In the genomic region with DNA sequence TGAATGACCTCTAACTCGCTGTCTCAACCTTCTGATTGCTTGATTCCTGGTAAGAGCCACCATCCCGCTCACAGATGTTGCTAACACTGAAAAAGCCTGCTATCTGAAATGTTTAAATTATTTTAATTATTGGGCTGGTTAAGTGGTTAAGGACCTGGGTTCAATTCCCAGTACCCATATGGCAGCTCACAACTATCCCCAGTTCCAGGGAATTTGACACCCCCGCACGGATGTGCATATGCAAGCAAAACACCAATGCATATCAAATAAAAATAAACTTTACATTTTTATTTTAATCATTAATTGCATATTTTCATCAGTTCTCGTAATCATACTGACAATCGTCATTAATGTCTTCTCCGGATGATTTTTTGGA, we compare ENCODE assay signal across 8 mouse cellular contexts. TPM values are rescaled to one million over a fixed set of nuclear protein-coding genes. Genes with fewer than 3 reads are reported as not detected.
DNase-seq lines count a peak whose midpoint lies in the region; ATAC-seq and TF ChIP-seq lines count a peak whose summit lies in the region.

No protein-coding gene starts in this region.

- H3K27me3 ChIP-seq in heart, embryonic 10.5 days (ENCODE audit: insufficient read depth, poor library complexity, severe bottlenecking) = no peaks in the 10 kb centered on the region
- no peaks in the 10 kb centered on the region for H3K27me3 ChIP-seq in C2C12 (ENCODE audit: control insufficient read depth, insufficient read depth, insufficient read length)
- H3K27me3 ChIP-seq in forebrain, embryonic 12.5 days = no peaks in the 10 kb centered on the region
- H3K27me3 ChIP-seq in liver, embryonic 13.5 days = no peaks in the 10 kb centered on the region

- no peak for TF ChIP-seq CTCF in C2C12 (IDR thresholded peaks at IDR 0.05; ENCODE audit: control insufficient read depth, insufficient read depth, insufficient read length)

- H3K4me1 ChIP-seq in heart, embryonic 10.5 days = peaks cover 12% of the 10 kb centered on the region; the same call in 1 of the 2 replicates
- H3K4me1 ChIP-seq in forebrain, embryonic 12.5 days = peaks cover 9% of the 10 kb centered on the region
- peaks cover 15% of the 10 kb centered on the region for H3K4me1 ChIP-seq in liver, embryonic 13.5 days (replicated peaks)

- peaks cover 36% of the 10 kb centered on the region for H3K79me2 ChIP-seq in C2C12 (ENCODE audit: control insufficient read depth, insufficient read depth)

- no peak overlapping the region for H3ac ChIP-seq in C2C12 (ENCODE audit: control insufficient read depth, insufficient read length, low read depth)

- H3K9me3 ChIP-seq in heart, embryonic 10.5 days = no peaks in the 10 kb centered on the region
- H3K9me3 ChIP-seq in forebrain, embryonic 12.5 days = no peaks in the 10 kb centered on the region
- no peaks in the 10 kb centered on the region for H3K9me3 ChIP-seq in liver, embryonic 13.5 days (replicated peaks)

- peak overlapping the region; percentile 95 for H3K27ac ChIP-seq in heart, embryonic 10.5 days
- peak overlapping the region; percentile 95; the same call in 1 of the 2 replicates for H3K27ac ChIP-seq in forebrain, embryonic 12.5 days
- H3K27ac ChIP-seq in liver, embryonic 13.5 days = peak overlapping the region; percentile 91; the same call in 1 of the 2 replicates

- peaks cover 4% of the 10 kb centered on the region; the same call in 1 of the 2 replicates for H3K36me3 ChIP-seq in heart, embryonic 10.5 days
- peaks cover 4% of the 10 kb centered on the region for H3K36me3 ChIP-seq in C2C12 (ENCODE audit: control insufficient read depth, insufficient read depth)
- H3K36me3 ChIP-seq in forebrain, embryonic 12.5 days (replicated peaks) = peaks cover 3% of the 10 kb centered on the region; the same call in 1 of the 2 replicates
- H3K36me3 ChIP-seq in liver, embryonic 13.5 days = peaks cover 12% of the 10 kb centered on the region

- H3K4me3 ChIP-seq in heart, embryonic 10.5 days = peak overlapping the region; percentile 80
- peak overlapping the region; percentile 93 for H3K4me3 ChIP-seq in C2C12 (ENCODE audit: insufficient read depth, poor library complexity, severe bottlenecking)
- H3K4me3 ChIP-seq in forebrain, embryonic 12.5 days (replicated peaks) = peak overlapping the region; percentile 77
- peak overlapping the region; percentile 90 for H3K4me3 ChIP-seq in liver, embryonic 13.5 days (replicated peaks)

- peak overlapping the region; percentile 86; the same call in 1 of the 2 replicates for H3K9ac ChIP-seq in forebrain, embryonic 12.5 days
- H3K9ac ChIP-seq in liver, embryonic 13.5 days = peak overlapping the region; percentile 92

- peak; percentile 76 for ATAC-seq in forebrain, embryonic 12.5 days (ENCODE audit: low FRiP score)
- no peak for ATAC-seq in liver, embryonic 13.5 days (ENCODE audit: low read depth)

- H3K79me3 ChIP-seq in C2C12 (ENCODE audit: low read depth) = peaks cover 22% of the 10 kb centered on the region

- no peak for DNase-seq in heart, embryonic 10.5 days (ENCODE audit: low spot score)
- no peak for DNase-seq in heart, adult 9 months (ENCODE audit: low spot score in 2 of 2)
- DNase-seq in liver, embryonic 13.5 days = no peak
- no peak for DNase-seq in right cerebral cortex, postnatal 25 days
- no peak for DNase-seq in urinary bladder, adult 2 months (ENCODE audit: low spot score)
- no peak for DNase-seq in layer of hippocampus, postnatal 14 days (ENCODE audit: low spot score in 2 of 2)

- 38% methylated on average over 7 of the region's 7 CpGs for WGBS in heart, embryonic 10.5 days
- 35% methylated on average over 7 of the region's 7 CpGs for WGBS in forebrain, embryonic 12.5 days
- 36% methylated on average over 7 of the region's 7 CpGs for WGBS in liver, embryonic 13.5 days (ENCODE audit: insufficient replicate concordance)

- peak overlapping the region; percentile 68 for H3K4me2 ChIP-seq in forebrain, embryonic 12.5 days
- peak overlapping the region; percentile 79 for H3K4me2 ChIP-seq in liver, embryonic 13.5 days

TF ChIP-seq in C2C12, 6 proteins besides CTCF, POLR2A, EP300 and RAD21:
- no peak for TF ChIP-seq CEBPB (IDR thresholded peaks at IDR 0.05; ENCODE audit: low read depth)
- no peak for TF ChIP-seq MYOG (IDR thresholded peaks at IDR 0.05; ENCODE audit: control insufficient read depth, extremely low read depth, insufficient read length)
- TF ChIP-seq FOSL1 (IDR thresholded peaks at IDR 0.05; ENCODE audit: insufficient read depth, low read length, poor library complexity, severe bottlenecking) = no peak
- TF ChIP-seq USF1 (IDR thresholded peaks at IDR 0.05; ENCODE audit: low read depth) = no peak
- no peak for TF ChIP-seq MAX (IDR thresholded peaks at IDR 0.05)
- no peak for TF ChIP-seq MYOD1 (IDR thresholded peaks at IDR 0.05; ENCODE audit: control insufficient read depth, insufficient read length, low read depth)

RNA-seq across cellular contexts. Expression of a gene that starts 0.3 kb away (rescaled TPM):
- 53.4 and 55.6 TPM in 2 replicates for polyA plus RNA-seq in heart, embryonic 10.5 days (2016; fragmentation: Nextera tagmentation; extraction: Ambion mirVana)
- 41.0 TPM for polyA plus RNA-seq in C2C12 (2012; fragmentation: generic; extraction: Trizol)
- 64.3 and 66.5 TPM in 2 replicates for polyA plus RNA-seq in forebrain, embryonic 12.5 days (2016; fragmentation: Nextera tagmentation; extraction: Ambion mirVana)
- 26.6 and 30.4 TPM in 2 replicates for polyA plus RNA-seq in liver, embryonic 13.5 days (2015; fragmentation: Nextera tagmentation; extraction: Ambion mirVana)
- 75.9 and 82.4 TPM in 2 replicates for polyA plus RNA-seq in urinary bladder, adult 2 months (2012; rRNA removed)
- 10 to 100 TPM; 57.9 to 67.3 TPM for total RNA-seq in layer of hippocampus, postnatal 14 days (2021)

RNA-seq across cellular contexts. Expression of a gene that starts 0.4 kb away (rescaled TPM):
- polyA plus RNA-seq in heart, embryonic 10.5 days (2016; fragmentation: Nextera tagmentation; extraction: Ambion mirVana) = 1.6 and 1.8 TPM in 2 replicates
- 0.56 TPM for polyA plus RNA-seq in C2C12 (2012; fragmentation: generic; extraction: Trizol)
- 2.1 and 2.9 TPM in 2 replicates for polyA plus RNA-seq in forebrain, embryonic 12.5 days (2016; fragmentation: Nextera tagmentation; extraction: Ambion mirVana)
- 0.71 and 1.3 TPM in 2 replicates for polyA plus RNA-seq in liver, embryonic 13.5 days (2015; fragmentation: Nextera tagmentation; extraction: Ambion mirVana)
- polyA plus RNA-seq in urinary bladder, adult 2 months (2012; rRNA removed) = 1.3 and 1.4 TPM in 2 replicates
- total RNA-seq in layer of hippocampus, postnatal 14 days (2021) = 1 to 10 TPM in 1 of 2 experiments, not detected in 1; 1.8 TPM

RNA-seq across cellular contexts. Expression of a gene that starts 6.4 kb away (rescaled TPM):
- not detected in 2 replicates for polyA plus RNA-seq in heart, embryonic 10.5 days (2016; fragmentation: Nextera tagmentation; extraction: Ambion mirVana)
- not detected for polyA plus RNA-seq in C2C12 (2012; fragmentation: generic; extraction: Trizol)
- polyA plus RNA-seq in forebrain, embryonic 12.5 days (2016; fragmentation: Nextera tagmentation; extraction: Ambion mirVana) = 0.23 TPM in 1 of 2 replicates, not detected in the other
- polyA plus RNA-seq in liver, embryonic 13.5 days (2015; fragmentation: Nextera tagmentation; extraction: Ambion mirVana) = 0.59 and 0.74 TPM in 2 replicates
- not detected in 2 replicates for polyA plus RNA-seq in urinary bladder, adult 2 months (2012; rRNA removed)
- total RNA-seq in layer of hippocampus, postnatal 14 days (2021) = not detected

RNA-seq across cellular contexts. Expression of a gene that starts 26.0 kb away (rescaled TPM):
- 29.2 and 41.0 TPM in 2 replicates for polyA plus RNA-seq in heart, embryonic 10.5 days (2016; fragmentation: Nextera tagmentation; extraction: Ambion mirVana)
- 20.5 TPM for polyA plus RNA-seq in C2C12 (2012; fragmentation: generic; extraction: Trizol)
- 30.6 and 33.3 TPM in 2 replicates for polyA plus RNA-seq in forebrain, embryonic 12.5 days (2016; fragmentation: Nextera tagmentation; extraction: Ambion mirVana)
- 8.2 and 9.9 TPM in 2 replicates for polyA plus RNA-seq in liver, embryonic 13.5 days (2015; fragmentation: Nextera tagmentation; extraction: Ambion mirVana)
- 17.8 and 18.2 TPM in 2 replicates for polyA plus RNA-seq in urinary bladder, adult 2 months (2012; rRNA removed)
- total RNA-seq in layer of hippocampus, postnatal 14 days (2021) = 10 to 100 TPM; 29.2 to 31.6 TPM

RNA-seq across cellular contexts. Expression of a gene that starts 41.0 kb away (rescaled TPM):
- 0.13 TPM in 1 of 2 replicates, not detected in the other for polyA plus RNA-seq in heart, embryonic 10.5 days (2016; fragmentation: Nextera tagmentation; extraction: Ambion mirVana)
- polyA plus RNA-seq in C2C12 (2012; fragmentation: generic; extraction: Trizol) = not detected
- polyA plus RNA-seq in forebrain, embryonic 12.5 days (2016; fragmentation: Nextera tagmentation; extraction: Ambion mirVana) = 3.7 and 4.7 TPM in 2 replicates
- 0.28 TPM in 1 of 2 replicates, not detected in the other for polyA plus RNA-seq in liver, embryonic 13.5 days (2015; fragmentation: Nextera tagmentation; extraction: Ambion mirVana)
- polyA plus RNA-seq in urinary bladder, adult 2 months (2012; rRNA removed) = 0.03 TPM in 1 of 2 replicates, not detected in the other
- total RNA-seq in layer of hippocampus, postnatal 14 days (2021) = 10 to 100 TPM; 11.3 to 13.6 TPM
